Mouse (Mus musculus) testis, postnatal 14 days (tissue): ENCODE results near the gene Ebf4.

Experiments
- DNase-seq: peaks from one replicate; pipeline ENCODE4 v3.0.0; 2021; ENCODE audit warnings: low spot score

Ebf4 gene

GRCm38 (mm10) chr2:130294936-130295277 is at the start of gene Ebf4:
Gene Ebf4 (plus strand): TSS chr2:130295169.
- peak; percentile 67 for DNase-seq

- no peak for DNase-seq
Measured at GRCm38 (mm10) chr2:130246912-130247311, 48.1 kb upstream of the Ebf4 start.

GRCm38 (mm10) chr2:130248226-130248625 is 46.7 kb upstream of the Ebf4 start:
- no peak for DNase-seq

GRCm38 (mm10) chr2:130256762-130257161 is 38.2 kb upstream of the Ebf4 start:
- no peak for DNase-seq

GRCm38 (mm10) chr2:130260822-130261221 is 34.1 kb upstream of the Ebf4 start:
- no peak for DNase-seq

- DNase-seq = no peak
Measured at GRCm38 (mm10) chr2:130261914-130262313, 33.1 kb upstream of the Ebf4 start.

GRCm38 (mm10) chr2:130262398-130262797 is 32.6 kb upstream of the Ebf4 start:
- no peak for DNase-seq

- no peak for DNase-seq
Measured at GRCm38 (mm10) chr2:130265520-130265919, 29.4 kb upstream of the Ebf4 start.

GRCm38 (mm10) chr2:130268074-130268473 is 26.9 kb upstream of the Ebf4 start:
- DNase-seq = no peak

- no peak for DNase-seq
Measured at GRCm38 (mm10) chr2:130273732-130274131, 21.2 kb upstream of the Ebf4 start.

GRCm38 (mm10) chr2:130274149-130274861 is 20.7 kb upstream of the Ebf4 start, which contains the start of gene Nop56:
Gene Nop56 (plus strand): TSS chr2:130274430.
- DNase-seq = peak; percentile 98

- DNase-seq = no peak
Measured at GRCm38 (mm10) chr2:130274862-130275261, 20.1 kb upstream of the Ebf4 start.

- no peak for DNase-seq
Measured at GRCm38 (mm10) chr2:130275649-130276048, 19.3 kb upstream of the Ebf4 start.

- DNase-seq = no peak
Measured at GRCm38 (mm10) chr2:130279600-130280091, 15.3 kb upstream of the Ebf4 start.

- DNase-seq = no peak
Measured at GRCm38 (mm10) chr2:130280224-130280623, 14.7 kb upstream of the Ebf4 start.

- no peak for DNase-seq
Measured at GRCm38 (mm10) chr2:130280818-130281217, 14.2 kb upstream of the Ebf4 start.

GRCm38 (mm10) chr2:130283854-130284654 is 10.9 kb upstream of the Ebf4 start, which contains the start of gene Idh3b:
Gene Idh3b (minus strand): TSS chr2:130284547.
- DNase-seq = peak; percentile 87

- DNase-seq = no peak
Measured at GRCm38 (mm10) chr2:130289086-130289485, 5.9 kb upstream of the Ebf4 start.

- DNase-seq = peak; percentile 33
Measured at GRCm38 (mm10) chr2:130291434-130291833, 3.5 kb upstream of the Ebf4 start.

GRCm38 (mm10) chr2:130293009-130293408 is 2.0 kb upstream of the Ebf4 start:
- DNase-seq = no peak

GRCm38 (mm10) chr2:130293486-130293885 is 1.5 kb upstream of the Ebf4 start:
- no peak for DNase-seq

- no peak for DNase-seq
Measured at GRCm38 (mm10) chr2:130294218-130294935, 592 bp upstream of the Ebf4 start.
